Mouse (Mus musculus): ENCODE data around the gene Ccdc63. TPM values are rescaled to one million over a fixed set of nuclear protein-coding genes. Genes with fewer than 3 reads are reported as not detected.
A peak's percentile ranks its signal among the peaks of the same experiment; 100 is the strongest.
"Not testable (repeated sequence)": the region's sequence is repeated elsewhere in the genome, so short reads cannot be mapped to it uniquely, and the experiment has no call there.

Ccdc63 gene
- polyA plus RNA-seq, 1 experiment from 2014 or later: not detected

GRCm38 (mm10) chr5:122164011-122164410 lies 23.4 kb upstream of the Ccdc63 start:
- no peaks in the 10 kb centered on the region for H3K9me3 ChIP-seq (replicated peaks)
- H3K27ac ChIP-seq: no peak overlapping the region
- no peak overlapping the region for H3K9ac ChIP-seq
- no peak overlapping the region for H3K4me3 ChIP-seq (replicated peaks)
- H3K4me1 ChIP-seq: peaks cover 81% of the 10 kb centered on the region
- WGBS: 57% methylated on average over 3 of the region's 3 CpGs
- peaks cover 84% of the 10 kb centered on the region for H3K36me3 ChIP-seq
- no peaks in the 10 kb centered on the region for H3K27me3 ChIP-seq
- no peak for ATAC-seq (replicated peaks; ENCODE audit: low FRiP score)
- H3K4me2 ChIP-seq: no peak overlapping the region

DNA sequence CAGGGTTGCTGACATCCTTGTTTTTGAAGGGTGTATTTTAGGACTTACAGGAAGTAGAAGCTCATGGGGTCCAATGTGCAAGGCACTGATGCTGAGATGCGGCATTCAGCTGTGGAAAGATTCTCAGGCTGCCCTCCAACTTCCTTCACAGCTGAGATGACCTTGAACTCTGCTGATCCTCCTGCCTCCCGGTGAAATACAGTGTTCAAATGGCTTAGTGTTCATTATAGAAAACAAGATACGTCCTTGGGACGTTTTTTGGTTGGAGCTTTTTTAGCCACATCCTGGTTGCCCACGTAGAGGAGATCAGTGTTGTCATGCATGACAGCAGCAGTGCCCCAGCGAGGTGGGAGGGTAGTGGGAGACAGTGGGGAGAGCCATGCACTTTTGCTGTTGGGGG lies 22.6 kb upstream of the Ccdc63 start:
- H3K4me1 ChIP-seq: peaks cover 81% of the 10 kb centered on the region
- H3K9ac ChIP-seq: no peak overlapping the region
- H3K36me3 ChIP-seq: peaks cover 76% of the 10 kb centered on the region
- no peak overlapping the region for H3K27ac ChIP-seq
- no peak overlapping the region for H3K4me3 ChIP-seq (replicated peaks)
- ATAC-seq (replicated peaks; ENCODE audit: low FRiP score): no peak
- no peaks in the 10 kb centered on the region for H3K9me3 ChIP-seq (replicated peaks)
- no peaks in the 10 kb centered on the region for H3K27me3 ChIP-seq
- H3K4me2 ChIP-seq: peak overlapping the region; percentile 32; the same call in 1 of the 2 replicates
- WGBS: 20% methylated on average over 6 of the region's 6 CpGs

GRCm38 (mm10) chr5:122158557-122159515 lies 18.2 kb upstream of the Ccdc63 start:
- ATAC-seq (replicated peaks; ENCODE audit: low FRiP score): no peak; the same call in 1 of the 2 replicates
- peak overlapping the region; percentile 77 for H3K9ac ChIP-seq
- peak overlapping the region; percentile 64 for H3K4me2 ChIP-seq
- H3K27me3 ChIP-seq: no peaks in the 10 kb centered on the region
- H3K4me3 ChIP-seq (replicated peaks): peak overlapping the region; percentile 63
- peak overlapping the region; percentile 83 for H3K27ac ChIP-seq
- peaks cover 32% of the 10 kb centered on the region for H3K36me3 ChIP-seq
- WGBS: 1% methylated on average over 42 of the region's 42 CpGs
- H3K9me3 ChIP-seq (replicated peaks): no peaks in the 10 kb centered on the region
- peaks cover 72% of the 10 kb centered on the region for H3K4me1 ChIP-seq

DNA sequence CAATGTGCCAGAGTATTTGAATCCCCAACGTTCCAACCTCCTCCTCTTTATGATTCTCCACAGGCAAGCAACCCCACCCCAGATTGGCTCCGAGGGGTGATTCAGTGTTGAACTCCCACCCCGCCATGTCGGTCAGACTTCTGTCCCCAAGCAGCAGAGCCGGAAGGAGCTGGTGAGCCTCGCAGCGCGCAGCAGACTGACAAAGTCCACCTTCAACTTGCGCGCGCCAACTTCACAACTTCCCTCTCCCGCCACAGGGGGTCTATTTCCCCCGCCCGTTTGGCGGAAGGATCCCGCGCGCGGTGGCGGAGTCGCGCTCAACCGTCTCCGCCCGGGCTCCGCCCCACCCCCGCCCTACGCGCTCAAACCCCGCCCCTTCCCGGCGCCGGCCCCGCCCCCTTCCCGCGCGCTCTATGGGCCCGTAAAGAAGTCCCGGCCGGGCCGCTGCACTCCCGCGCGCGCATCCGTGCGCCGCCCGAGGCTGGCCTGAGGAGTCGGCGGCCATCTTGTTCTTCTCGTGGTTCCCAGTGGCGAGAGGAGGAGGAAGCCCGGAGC lies 17.3 kb upstream of the Ccdc63 start, which contains the start of gene Ppp1cc:
Ppp1cc (plus strand) TSS at position 452 of the 555 bp plus-strand sequence.
- Histone ChIP-seq H3K4me3 (replicated peaks) (peak within 1 kb of the TSS; percentile 63), H3K4me2 (peak within 1 kb of the TSS; percentile 83), H3K9ac (peak within 1 kb of the TSS; percentile 77), H3K36me3 (peaks cover 24% of the 10 kb centered on the region), H3K27me3 (no peaks in the 10 kb centered on the region), H3K4me1 (peaks cover 66% of the 10 kb centered on the region), H3K9me3 (replicated peaks) (no peaks in the 10 kb centered on the region), H3K27ac (peak within 1 kb of the TSS; percentile 94)
- ATAC-seq (replicated peaks; ENCODE audit: low FRiP score): peak; percentile 95
- WGBS: 1% methylated on average over 52 of the region's 54 CpGs

DNA sequence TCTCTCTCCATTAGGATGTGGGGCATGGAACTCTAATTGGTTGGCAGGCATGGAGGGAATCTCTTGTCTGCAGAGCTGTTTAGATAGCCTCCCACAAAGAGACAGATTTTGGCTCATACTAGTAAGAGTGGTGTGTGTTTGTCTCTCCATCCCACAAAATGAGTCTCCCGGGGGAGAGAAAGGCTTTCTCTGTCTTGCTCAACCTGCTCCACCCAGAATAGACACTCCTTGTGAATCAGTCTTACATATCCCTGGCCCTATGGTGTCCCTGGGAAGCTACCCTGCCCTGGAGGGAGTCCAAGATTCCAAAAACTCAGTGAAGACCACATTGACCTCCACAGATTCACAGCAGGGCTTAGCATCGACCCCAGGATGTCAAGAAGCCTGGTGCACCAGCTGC lies 15.9 kb upstream of the Ccdc63 start:
- Histone ChIP-seq H3K4me3 (replicated peaks) (no peak overlapping the region), H3K9me3 (replicated peaks) (no peaks in the 10 kb centered on the region), H3K4me1 (peaks cover 51% of the 10 kb centered on the region), H3K36me3 (peaks cover 11% of the 10 kb centered on the region), H3K27ac (no peak overlapping the region), H3K27me3 (no peaks in the 10 kb centered on the region), H3K4me2 (no peak overlapping the region), H3K9ac (no peak overlapping the region)
- ATAC-seq (replicated peaks; ENCODE audit: low FRiP score): no peak
- 54% methylated on average over 2 of the region's 2 CpGs for WGBS

DNA sequence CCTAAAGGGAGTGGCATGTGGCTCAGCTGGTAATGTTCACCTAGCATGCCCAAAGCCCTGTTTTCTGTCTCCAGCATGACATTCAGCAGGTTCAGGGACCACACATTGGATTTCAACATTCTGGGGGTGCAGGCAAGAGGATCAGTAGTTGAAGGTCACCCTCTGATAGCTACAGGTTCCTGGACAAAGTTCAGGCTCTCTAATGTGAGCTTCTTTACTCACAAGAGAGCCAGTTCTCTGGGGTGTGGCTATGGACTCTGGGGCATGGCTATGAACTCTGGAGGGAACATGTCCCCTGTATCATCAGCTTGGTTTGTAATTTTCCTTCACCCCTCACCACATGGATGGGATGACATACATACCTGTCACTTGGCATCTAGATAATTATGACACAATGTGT lies 15.0 kb upstream of the Ccdc63 start:
- H3K27me3 ChIP-seq: no peaks in the 10 kb centered on the region
- H3K4me2 ChIP-seq: no peak overlapping the region
- H3K36me3 ChIP-seq: peaks cover 2% of the 10 kb centered on the region
- H3K4me1 ChIP-seq: peaks cover 43% of the 10 kb centered on the region
- H3K4me3 ChIP-seq (replicated peaks): no peak overlapping the region
- no peak overlapping the region for H3K9ac ChIP-seq
- no peak overlapping the region for H3K27ac ChIP-seq
- ATAC-seq (replicated peaks; ENCODE audit: low FRiP score): no peak
- no peaks in the 10 kb centered on the region for H3K9me3 ChIP-seq (replicated peaks)

GRCm38 (mm10) chr5:122154782-122155181 lies 14.2 kb upstream of the Ccdc63 start:
- Histone ChIP-seq H3K4me2 (no peak overlapping the region), H3K9me3 (replicated peaks) (no peaks in the 10 kb centered on the region), H3K4me3 (replicated peaks) (no peak overlapping the region), H3K9ac (no peak overlapping the region), H3K36me3 (no peaks in the 10 kb centered on the region), H3K27me3 (no peaks in the 10 kb centered on the region), H3K4me1 (peaks cover 34% of the 10 kb centered on the region), H3K27ac (0 out of 2 replicates have a peak overlapping the region, but pooled peaks have one; percentile 15)
- no peak for ATAC-seq (replicated peaks; ENCODE audit: low FRiP score)
- 72% methylated on average over 3 of the region's 3 CpGs for WGBS

DNA sequence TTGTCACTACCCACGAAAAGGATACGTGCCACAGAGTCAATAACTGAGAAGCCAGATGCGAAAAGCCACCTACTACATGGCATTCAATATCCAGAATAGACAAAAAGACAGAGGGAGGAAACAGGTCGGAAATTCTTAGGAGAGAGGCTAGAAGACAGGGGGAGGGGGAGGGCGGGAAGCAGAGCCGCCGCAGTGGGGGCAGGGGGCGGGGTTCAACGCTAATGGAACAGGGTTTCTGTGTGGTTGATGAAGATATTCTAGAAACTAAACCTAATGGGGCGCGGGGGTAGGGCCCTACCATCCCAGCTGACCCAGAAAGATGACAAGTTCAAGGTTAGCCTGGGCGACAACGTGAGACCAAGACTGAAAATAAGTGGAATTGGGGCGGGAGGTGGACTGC lies 13.4 kb upstream of the Ccdc63 start:
- no peaks in the 10 kb centered on the region for H3K36me3 ChIP-seq
- no peaks in the 10 kb centered on the region for H3K9me3 ChIP-seq (replicated peaks)
- H3K4me2 ChIP-seq: peak overlapping the region; percentile 23; the same call in 1 of the 2 replicates
- 19% methylated on average over 11 of the region's 14 CpGs for WGBS
- H3K9ac ChIP-seq: no peak overlapping the region
- H3K27me3 ChIP-seq: no peaks in the 10 kb centered on the region
- H3K27ac ChIP-seq: no peak overlapping the region
- peaks cover 33% of the 10 kb centered on the region for H3K4me1 ChIP-seq
- ATAC-seq (replicated peaks; ENCODE audit: low FRiP score): no peak
- no peak overlapping the region for H3K4me3 ChIP-seq (replicated peaks)

DNA sequence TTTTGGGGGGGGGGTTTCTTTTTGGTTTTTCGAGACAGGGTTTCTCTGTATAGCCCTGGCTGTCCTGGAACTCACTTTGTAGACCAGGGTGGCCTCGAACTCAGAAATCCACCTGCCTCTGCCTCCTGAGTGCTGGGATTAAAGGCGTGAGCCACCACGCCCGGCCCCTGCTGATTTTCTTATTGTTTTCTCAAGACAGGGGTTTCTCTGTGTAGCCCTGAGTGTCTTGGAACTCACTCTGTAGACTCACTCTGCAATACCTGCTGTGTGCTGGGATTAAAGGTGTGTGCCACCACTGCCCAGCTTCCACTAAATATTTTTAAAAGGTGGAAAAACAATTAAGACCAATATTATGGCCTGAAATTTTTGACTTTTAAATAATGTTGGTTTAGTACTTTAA lies 11.9 kb upstream of the Ccdc63 start:
- H3K4me3 ChIP-seq (replicated peaks); H3K9me3 ChIP-seq (replicated peaks); H3K4me2 ChIP-seq; H3K36me3 ChIP-seq; H3K27ac ChIP-seq; H3K27me3 ChIP-seq; H3K9ac ChIP-seq; ATAC-seq (replicated peaks; ENCODE audit: low FRiP score): not testable (repeated sequence)
- 91% methylated on average over 5 of the region's 5 CpGs for WGBS
- H3K4me1 ChIP-seq: peaks cover 31% of the 10 kb centered on the region

DNA sequence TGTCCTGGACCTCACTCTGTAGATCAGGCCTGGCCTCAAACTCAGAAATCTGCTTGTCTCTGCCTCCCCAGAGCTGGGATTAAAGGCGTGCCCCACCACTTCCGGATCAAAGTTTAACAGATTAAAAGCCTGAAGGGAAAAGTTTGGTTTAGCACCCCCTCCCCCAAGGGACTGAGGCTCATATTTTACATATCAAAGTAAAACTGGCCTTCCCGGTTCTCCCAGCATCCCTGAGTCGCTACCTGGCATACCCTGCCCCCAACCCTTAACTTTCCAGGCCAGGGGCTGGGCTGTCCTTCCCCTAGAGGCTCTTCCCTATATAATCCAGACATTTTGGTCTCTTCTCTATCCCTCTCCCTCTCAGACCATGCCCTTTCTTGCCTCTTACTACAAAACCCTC lies 8.6 kb upstream of the Ccdc63 start:
- Histone ChIP-seq H3K27ac (no peak overlapping the region), H3K4me1 (peaks cover 23% of the 10 kb centered on the region), H3K36me3 (no peaks in the 10 kb centered on the region), H3K4me3 (replicated peaks) (no peak overlapping the region), H3K4me2 (no peak overlapping the region), H3K27me3 (no peaks in the 10 kb centered on the region), H3K9me3 (replicated peaks) (no peaks in the 10 kb centered on the region), H3K9ac (no peak overlapping the region)
- 46% methylated on average over 4 of the region's 4 CpGs for WGBS
- ATAC-seq (replicated peaks; ENCODE audit: low FRiP score): no peak

GRCm38 (mm10) chr5:122148107-122148506 lies 7.5 kb upstream of the Ccdc63 start:
- no peak for ATAC-seq (replicated peaks; ENCODE audit: low FRiP score)
- H3K4me1 ChIP-seq: peaks cover 18% of the 10 kb centered on the region
- WGBS: 74% methylated on average over 1 of the region's 1 CpGs
- no peak overlapping the region for H3K4me2 ChIP-seq
- H3K27ac ChIP-seq: no peak overlapping the region
- no peaks in the 10 kb centered on the region for H3K27me3 ChIP-seq
- no peaks in the 10 kb centered on the region for H3K9me3 ChIP-seq (replicated peaks)
- no peak overlapping the region for H3K4me3 ChIP-seq (replicated peaks)
- H3K36me3 ChIP-seq: no peaks in the 10 kb centered on the region
- no peak overlapping the region for H3K9ac ChIP-seq

GRCm38 (mm10) chr5:122146609-122147008 lies 6.0 kb upstream of the Ccdc63 start:
- Histone ChIP-seq H3K4me2 (peak overlapping the region; percentile 53), H3K27ac (peak overlapping the region; percentile 90), H3K27me3 (no peaks in the 10 kb centered on the region), H3K9ac (peak overlapping the region; percentile 31), H3K4me1 (peaks cover 18% of the 10 kb centered on the region), H3K4me3 (replicated peaks) (no peak overlapping the region), H3K36me3 (no peaks in the 10 kb centered on the region), H3K9me3 (replicated peaks) (no peaks in the 10 kb centered on the region)
- ATAC-seq (replicated peaks; ENCODE audit: low FRiP score): no peak
